Mouse (Mus musculus) c-Kit-positive CD71-positive TER-119-positive erythroid progenitor cells, embryonic 14.5 days (primary cell): ENCODE data around the gene Tmem221.
"Not testable (repeated sequence)": the region's sequence is repeated elsewhere in the genome, so short reads cannot be mapped to it uniquely, and the experiment has no call there.

Source experiments
- DNase-seq: peaks from one replicate; pipeline ENCODE4 v3.0.0-alpha.2; 2013; ENCODE audit warnings: low spot score

Gene Tmem221

DNA sequence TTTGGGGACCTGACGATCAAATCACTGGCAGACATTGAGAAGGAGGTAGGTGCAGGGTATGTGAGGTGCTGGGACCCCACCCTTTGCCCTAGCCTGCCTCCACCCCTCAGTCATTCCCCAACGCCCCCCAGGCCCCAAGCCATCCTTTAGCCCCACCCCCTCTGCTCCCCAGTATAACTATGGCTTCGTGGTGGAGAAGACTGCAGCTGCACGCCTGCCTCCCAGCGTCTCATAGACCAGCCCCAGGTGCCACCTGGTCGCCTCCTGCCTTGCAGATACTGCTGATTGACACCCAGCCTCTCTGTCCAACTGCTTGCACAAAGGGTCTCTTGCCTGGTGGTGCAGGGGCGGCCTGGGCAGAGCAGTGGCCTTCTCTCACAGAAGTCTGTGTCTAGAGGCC lies 11.1 kb downstream of the Tmem221 start:
- no peak for DNase-seq

DNA sequence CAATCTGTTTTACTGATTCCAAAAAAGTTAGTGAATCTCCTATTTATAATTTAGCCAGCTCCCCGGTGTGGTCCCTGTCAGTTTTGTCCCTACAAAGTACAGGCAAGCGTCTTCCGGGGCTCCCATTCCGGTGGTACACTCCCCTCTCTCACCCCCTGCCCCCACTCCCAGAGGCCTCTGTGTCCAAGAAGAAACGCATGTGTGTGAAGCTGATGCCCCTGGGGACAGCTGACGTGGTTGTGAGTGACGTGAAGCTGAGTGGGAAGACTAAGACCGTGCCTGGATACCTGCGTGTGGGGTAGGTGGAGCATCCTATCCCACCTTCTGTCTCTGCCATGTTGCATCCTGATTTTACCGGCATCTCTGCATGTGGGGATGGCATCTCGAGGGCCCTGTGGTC lies 13.6 kb downstream of the Tmem221 start:
- DNase-seq = no peak

DNA sequence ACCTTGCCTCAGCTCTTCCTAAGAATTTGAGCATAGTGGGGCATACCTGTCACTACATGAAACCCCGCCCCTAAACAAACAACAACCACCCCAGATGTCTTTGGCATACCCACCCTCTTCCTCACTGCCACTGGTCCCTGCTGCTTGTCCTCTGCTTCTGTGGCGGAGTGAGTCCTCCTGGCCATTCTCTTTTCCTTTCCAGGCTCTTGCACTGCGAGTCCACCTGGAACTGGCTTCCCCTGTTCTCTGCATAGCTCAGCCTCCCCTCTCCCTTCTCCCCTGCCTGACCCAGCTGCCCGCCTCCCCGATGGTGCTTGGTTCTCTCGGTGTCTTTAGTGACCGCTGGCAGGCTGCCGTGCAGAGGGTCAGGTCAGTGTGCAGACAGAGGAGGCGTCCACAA lies 14.9 kb downstream of the Tmem221 start:
- DNase-seq = no peak

GRCm38 (mm10) chr8:71542632-71543343 lies 15.9 kb downstream of the Tmem221 start, which contains the start of gene Mvb12a:
Gene Mvb12a, plus strand, starts transcription at chr8:71542922.
- DNase-seq = peak; percentile 93

DNA sequence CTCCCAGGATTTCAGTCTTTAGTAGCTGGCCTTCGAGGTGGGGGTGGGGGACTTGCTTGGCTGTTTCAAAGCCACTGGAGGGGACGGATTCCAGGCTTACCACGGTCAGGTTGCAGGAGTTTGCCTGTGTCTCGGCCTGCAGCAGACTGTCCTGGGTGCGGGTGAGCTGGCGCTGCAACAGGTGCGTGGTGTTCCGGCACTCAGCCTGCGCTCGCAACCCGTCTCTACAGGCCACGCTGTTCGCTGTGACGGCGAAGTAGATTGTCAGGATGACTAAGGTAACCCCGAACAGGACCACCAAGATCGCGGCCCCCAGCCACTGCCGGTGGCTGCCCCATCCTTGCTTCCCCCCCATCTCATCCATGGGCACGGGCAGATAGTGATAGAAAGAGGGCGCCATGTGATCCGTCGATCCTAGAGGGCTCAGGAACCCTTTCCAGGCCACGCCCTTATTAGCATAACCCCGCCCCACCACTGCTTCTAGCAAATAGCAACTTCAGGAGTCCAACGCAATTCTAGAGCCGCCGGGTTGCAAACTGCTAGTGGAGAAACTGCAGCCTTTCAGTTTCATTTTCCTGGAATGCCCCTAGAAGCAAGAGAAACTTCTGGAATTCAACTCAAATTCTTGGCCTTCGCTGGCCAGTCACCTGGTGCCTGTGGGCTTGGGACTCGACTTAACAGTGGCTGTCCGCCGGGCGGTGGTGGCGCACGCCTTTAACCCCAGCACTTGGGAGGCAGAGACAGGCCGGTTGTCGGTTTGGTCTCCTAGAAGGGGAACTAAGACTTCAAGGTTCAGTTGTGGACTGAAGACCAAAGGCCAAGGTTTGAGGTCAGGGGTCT lies 21.4 kb downstream of the Tmem221 start, which contains the start of gene Bst2:
Bst2 (minus strand) TSS at position 429 of the 840 bp plus-strand sequence.
- DNase-seq = peak; percentile 94

DNA sequence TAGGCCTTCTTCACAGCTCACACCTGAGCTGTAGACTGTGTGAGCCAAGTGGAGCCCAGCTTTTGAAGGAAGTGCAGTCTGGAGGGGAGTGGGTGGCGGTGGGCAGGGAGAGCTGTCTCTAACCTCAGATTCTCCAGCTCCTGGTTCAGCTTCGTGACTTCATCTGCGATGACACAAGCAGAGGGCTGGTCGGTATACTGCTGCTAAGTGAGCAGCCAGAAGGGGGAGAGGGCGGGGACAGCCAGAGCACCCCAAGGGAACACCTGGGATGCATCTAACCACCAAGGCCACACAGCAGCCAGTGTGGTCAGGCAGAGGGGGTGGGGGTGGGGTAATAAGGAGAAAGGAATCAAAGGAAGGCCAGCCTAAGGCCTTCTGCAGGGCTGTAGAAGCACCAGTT lies 23.0 kb downstream of the Tmem221 start:
- DNase-seq = no peak

DNA sequence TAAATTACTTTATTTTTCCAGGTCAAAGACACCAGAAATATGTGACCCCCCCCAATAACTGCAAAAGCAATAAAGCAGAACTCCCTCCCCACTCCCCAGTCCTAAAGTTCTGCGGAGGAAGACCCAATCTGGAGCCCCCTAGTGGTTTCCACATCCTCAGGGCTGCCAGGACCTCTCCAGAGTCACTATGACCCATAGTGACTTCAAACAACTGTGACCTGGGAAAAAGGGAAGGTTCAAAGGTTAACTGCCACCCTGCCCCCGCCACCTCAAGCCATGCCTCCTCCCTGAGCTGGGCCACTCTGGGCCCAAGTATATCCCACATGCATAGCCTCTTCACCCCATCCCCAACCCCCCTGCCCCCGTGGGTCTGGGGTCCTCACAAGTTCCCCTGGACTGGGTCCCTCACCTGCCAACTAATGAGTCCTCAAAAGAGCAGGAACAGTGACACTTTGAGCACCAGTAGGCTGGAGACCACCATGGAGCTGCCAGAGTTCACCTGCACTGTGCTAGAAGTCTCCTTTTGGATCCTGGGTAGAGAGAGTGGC lies 24.3 kb downstream of the Tmem221 start:
- DNase-seq = no peak

DNA sequence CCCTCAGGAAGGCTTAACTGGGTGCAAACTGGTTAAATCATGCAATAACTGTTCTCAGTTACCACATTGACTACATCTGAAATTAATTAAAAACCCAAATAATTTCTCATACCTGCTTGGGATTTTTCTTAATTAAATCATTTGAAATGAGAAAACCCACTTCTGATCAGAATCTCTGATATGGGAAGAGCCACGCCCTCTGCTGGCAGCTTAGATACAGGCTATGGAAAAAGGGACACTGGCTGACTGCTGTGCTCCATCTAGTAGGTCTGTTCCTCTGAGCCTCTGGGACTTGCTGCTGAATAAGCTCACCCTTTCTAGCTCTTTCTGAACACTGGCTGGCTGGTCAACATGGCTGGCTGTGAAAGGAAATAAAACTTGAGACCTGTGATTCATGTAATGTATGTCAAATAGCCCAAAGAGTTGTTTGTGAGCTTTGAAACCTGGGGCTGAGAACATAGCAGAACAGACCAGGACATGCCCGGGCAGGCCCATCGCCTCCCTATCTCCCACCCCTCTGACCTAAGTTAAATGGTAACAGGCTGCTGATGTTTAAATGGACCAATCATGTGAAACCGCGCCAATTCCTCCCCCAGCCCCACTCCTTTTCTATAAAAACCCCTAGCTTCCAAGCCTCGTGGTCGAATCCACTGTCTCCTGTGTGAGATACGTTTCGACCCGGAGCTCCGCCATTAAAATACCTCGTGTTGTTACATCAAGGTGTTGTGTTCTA lies 27.8 kb downstream of the Tmem221 start:
- not testable (repeated sequence) for DNase-seq

DNA sequence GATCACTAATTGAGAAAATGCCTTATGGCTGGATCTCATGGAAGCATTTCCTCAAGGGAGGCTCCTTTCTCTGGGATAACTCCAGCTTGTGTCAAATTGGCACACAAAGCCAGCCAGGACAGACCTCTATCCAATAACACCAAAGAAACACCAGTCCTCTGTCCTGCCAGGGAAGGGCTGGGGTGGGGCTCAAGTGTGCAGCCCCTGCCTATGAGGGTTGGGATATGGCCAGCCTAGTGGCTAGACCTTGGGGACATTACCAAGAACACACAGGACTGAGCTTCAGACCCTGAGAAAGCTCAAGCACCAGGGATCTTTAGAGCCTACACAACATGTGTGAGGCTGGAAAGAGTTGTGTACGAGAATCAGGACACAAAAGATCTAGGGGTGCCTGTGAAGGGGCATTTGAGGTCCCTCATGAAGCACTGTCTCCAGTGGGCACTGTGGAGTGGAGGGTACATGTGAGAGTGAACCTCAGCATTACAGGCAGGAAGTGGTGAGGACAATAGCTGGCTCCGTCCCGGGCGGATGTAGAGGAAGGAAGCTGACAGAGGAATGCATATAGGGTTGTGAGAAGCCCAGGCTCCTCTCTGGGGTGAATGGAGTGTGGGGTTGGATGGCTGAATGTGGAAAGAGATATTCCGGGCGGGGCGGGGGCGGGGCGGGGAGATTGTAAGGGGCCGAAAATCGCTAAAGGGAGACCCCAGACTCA lies 30.2 kb downstream of the Tmem221 start:
- no peak for DNase-seq

GRCm38 (mm10) chr8:71527162-71527870 lies 31.4 kb downstream of the Tmem221 start:
- DNase-seq = no peak

- DNase-seq = no peak
These were observed 32.4 kb downstream of the Tmem221 start for GRCm38 (mm10) chr8:71526272-71526671.

DNA sequence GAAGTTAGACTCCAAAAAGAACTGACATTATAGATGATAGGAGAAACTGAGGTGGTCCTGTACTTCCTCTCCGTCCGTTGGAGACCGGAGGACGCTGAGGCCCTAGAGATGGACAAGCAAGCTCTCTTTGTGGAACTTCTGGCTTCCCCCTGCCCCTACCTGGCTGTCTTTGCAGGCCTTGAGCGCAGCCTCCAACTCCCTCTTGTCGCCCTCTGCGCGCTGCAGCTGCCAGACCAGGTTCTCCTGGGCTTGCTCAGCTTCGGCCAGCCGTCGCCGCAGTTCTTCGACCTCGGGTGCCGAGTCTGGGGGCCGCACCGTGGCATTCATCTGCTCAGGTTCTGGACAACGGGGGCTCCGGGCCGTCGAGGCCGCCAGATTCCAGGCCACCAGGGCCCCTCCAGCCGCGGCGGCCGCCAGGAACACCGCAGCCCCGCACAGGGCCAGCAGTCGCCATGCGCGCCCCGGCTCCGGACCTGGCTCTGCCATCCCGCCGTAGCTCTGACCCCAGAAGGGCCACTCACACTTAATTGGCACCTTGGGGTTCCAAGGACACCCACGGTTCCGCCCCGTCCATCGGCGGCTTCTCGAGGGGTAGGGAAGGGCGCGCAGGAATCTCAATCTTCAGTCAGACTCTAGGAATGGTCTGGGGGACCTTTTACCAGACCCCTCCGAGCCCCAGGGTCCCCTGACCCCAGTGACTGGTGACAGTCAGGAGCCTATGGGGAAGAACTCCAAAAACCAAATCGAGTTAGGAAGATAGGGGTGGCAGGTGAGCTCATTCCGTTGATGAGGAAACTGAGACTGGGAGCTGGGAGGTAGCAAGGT lies 33.2 kb downstream of the Tmem221 start, which contains the start of gene Ccdc194:
Ccdc194 (minus strand) TSS at position 486 of the 825 bp plus-strand sequence.
- no peak for DNase-seq

DNA sequence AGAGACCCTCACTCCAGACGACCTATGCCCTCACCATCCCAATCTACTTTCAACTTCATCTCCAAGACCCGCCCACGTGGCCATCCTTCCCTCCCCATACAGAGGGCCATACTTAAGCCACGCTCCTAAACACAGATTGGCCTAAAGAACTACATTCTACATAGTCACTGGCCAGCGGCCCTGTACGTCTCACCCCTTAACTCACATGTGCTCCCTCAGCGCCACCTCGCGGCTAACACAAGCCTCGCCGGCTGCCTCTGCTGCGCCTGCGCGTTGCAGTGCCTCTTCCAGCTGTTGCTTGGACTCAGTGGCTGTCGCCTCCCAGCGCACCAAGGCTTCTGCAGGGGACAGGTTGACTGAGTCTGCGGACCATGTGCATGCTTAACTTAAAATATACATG lies 37.0 kb downstream of the Tmem221 start:
- peak; percentile 83 for DNase-seq

- peak; percentile 57 for DNase-seq
These were observed 39.4 kb downstream of the Tmem221 start for GRCm38 (mm10) chr8:71519037-71519825.

DNA sequence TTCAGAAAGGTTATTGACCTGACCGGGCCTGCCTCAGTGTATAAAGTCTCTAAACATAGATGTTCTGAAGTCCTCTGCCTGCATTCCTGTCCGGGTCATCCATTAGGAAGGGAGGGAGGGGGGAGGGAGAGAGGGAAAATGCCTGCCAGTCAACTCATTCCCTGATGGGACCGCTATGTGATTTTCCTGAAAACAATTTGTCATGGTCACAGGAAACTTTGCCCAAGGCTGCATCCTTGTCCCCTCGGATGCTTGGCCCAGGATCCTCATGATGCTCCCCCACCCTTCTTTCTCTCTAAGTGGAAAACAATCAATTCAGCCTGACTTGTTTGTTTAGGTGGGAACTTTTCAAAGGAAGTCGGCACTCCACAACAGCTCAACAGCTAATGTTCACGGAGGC lies 41.9 kb downstream of the Tmem221 start:
- no peak for DNase-seq

DNA sequence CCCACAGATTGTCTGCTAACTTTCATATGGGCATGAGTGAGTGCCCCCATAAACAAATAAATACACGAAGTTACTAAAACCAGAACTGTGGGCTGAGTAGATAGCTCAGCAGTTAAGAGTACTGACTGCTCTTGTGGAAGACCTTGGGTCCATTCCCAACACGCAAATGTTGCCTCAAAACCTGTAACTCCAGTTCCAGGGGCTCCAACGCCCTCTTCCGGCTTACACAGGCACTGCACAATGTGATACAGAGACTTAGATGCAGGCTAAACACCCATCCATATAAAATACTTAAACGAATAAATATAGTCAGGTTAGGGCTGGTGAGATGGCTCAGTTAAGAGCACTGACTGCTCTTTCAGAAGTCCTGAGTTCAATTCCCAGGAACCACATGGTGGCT lies 43.6 kb downstream of the Tmem221 start:
- no peak for DNase-seq

DNA sequence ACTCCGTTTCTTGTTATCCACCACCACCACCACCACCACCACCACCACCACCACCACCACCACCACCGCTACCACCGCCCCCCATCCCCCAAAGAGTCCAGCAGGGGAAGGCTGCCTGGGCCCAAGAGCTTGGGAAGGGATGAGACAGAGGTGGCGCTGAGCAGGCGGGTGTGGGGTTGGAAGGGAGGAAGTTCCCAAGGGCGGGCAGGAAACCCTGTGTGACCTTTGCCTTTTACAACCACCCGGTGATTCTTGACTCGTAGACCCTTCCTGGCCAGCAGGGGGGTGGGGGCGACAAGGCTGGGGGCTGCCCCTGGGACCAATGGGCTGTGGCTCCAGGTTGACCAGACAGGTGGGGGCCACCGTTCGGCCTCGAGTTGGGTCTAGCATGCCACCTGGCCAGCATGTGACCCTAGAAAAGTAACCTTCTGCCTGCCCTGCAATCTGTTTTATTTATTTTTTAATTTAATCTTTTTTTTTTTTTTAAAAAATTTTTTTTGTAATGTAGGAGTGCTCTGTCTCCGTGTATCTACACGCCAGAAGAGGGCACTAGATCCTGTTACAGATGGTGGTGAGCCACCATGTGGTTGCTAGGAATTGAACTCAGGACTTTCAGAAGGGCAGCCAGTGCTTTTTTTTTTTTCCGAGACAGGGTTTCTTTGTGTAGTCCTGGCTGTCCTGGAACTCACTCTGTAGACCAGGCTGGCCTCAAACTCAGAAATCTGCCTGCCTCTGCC lies 45.5 kb downstream of the Tmem221 start:
- no peak for DNase-seq

GRCm38 (mm10) chr8:71511644-71512043 lies 47.0 kb downstream of the Tmem221 start, which contains the start of gene Plvap:
Gene Plvap, minus strand, starts transcription at chr8:71511752.
- peak; percentile 55 for DNase-seq
